Mouse (Mus musculus) neural tube, embryonic 14.5 days (tissue): ENCODE measurements around the gene Sptbn2. TPM values are rescaled to one million over a fixed set of nuclear protein-coding genes. Genes with fewer than 3 reads are reported as not detected.
"Not testable (repeated sequence)": the region's sequence is repeated elsewhere in the genome, so short reads cannot be mapped to it uniquely, and the experiment has no call there.

Source experiments
- ATAC-seq: fragments of 200-750 bp; cut with Nextera tagmentation; 2 replicates; pipeline ENCODE4 v1.8.0; 2017; ENCODE audit warnings: low read depth, mild to moderate bottlenecking, moderate TSS enrichment, moderate library complexity
- H3K27ac ChIP-seq: fragments of 300-500 bp; sonication (generic); 2 replicates; pipeline ENCODE4 v1.5.1; 2014; ENCODE audit warnings: low read depth, mild to moderate bottlenecking, control low read depth, low read length, moderate library complexity, mixed read lengths
- H3K27me3 ChIP-seq: fragments of 300-500 bp; sonication (generic); 2 replicates; pipeline ENCODE4 v1.6.1; 2014; ENCODE audit warnings: low read length; ENCODE audit not compliant: control insufficient read depth, insufficient read depth
- H3K36me3 ChIP-seq: fragments of 300-500 bp; sonication (generic); 2 replicates; pipeline ENCODE4 v1.6.1; 2014; ENCODE audit warnings: low read length, mixed read lengths; ENCODE audit not compliant: control insufficient read depth, insufficient read depth
- H3K4me1 ChIP-seq: fragments of 300-500 bp; sonication (generic); 2 replicates; pipeline ENCODE4 v1.6.1; 2014; ENCODE audit warnings: low read length; ENCODE audit not compliant: control insufficient read depth, insufficient read depth
- H3K4me2 ChIP-seq: fragments of 300-500 bp; sonication (generic); 2 replicates; pipeline ENCODE4 v1.6.1; 2014; ENCODE audit warnings: mild to moderate bottlenecking, low read depth, low read length, control low read depth
- H3K4me3 ChIP-seq: fragments of 300-500 bp; sonication (generic); 2 replicates; pipeline ENCODE4 v1.5.1; 2014; ENCODE audit warnings: low read depth, low read length, control low read depth, mixed read lengths
- H3K9ac ChIP-seq: fragments of 300-500 bp; sonication (generic); replicated peaks from 2 replicates; pipeline ENCODE4 v1.6.1; 2014; ENCODE audit warnings: low read depth, mild to moderate bottlenecking, control low read depth, low read length, mixed read lengths
- H3K9me3 ChIP-seq: fragments of 300-500 bp; sonication (generic); 2 replicates; pipeline ENCODE4 v1.6.1; 2016; ENCODE audit warnings: low read length; ENCODE audit not compliant: control insufficient read depth
- WGBS: fragments of 180-500 bp; shearing (Covaris S2); extraction: QIAGEN DNeasy Blood & Tissue Kit; methylation state at CpG from one replicate; pipeline ENCODE4 v1.1.7; 2014; 5-methylcytosine and 5-hydroxymethylcytosine counted together
- polyA plus RNA-seq: library from polyadenylated mRNA; unstranded; fragments of >200 nt; fragmentation: Nextera tagmentation; extraction: Ambion mirVana; gene quantifications from 2 replicates; pipeline ENCODE4 v1.2.1, GENCODE M21; 2014

Gene Sptbn2
- polyA plus RNA-seq, 1 experiment from 2014 or later, result 34.7 TPM

DNA sequence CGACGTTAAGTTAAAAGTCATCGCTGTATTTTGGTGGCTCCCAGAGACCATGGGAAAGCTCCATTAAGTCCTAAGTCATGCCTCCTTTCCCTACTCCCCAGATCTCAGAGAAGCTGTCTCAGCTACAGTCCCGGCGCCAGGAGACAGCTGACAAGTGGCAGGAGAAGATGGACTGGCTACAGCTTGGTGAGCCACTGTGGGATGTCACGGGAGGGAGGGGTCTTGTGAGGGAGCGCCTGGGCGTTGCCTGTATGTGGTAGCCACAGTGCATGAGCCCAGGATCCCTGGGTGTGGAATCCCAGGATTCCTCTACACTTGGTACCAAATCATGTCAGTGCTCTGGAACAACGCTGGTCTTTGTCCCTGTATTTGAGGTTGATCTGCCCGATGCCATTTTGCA, 37.5 kb downstream of the Sptbn2 start:
- H3K27ac ChIP-seq, result no peak overlapping the region
- ATAC-seq, result no peak
- H3K4me2 ChIP-seq, result no peak overlapping the region
- 88% methylated on average over 10 of the region's 10 CpGs for WGBS
- no peak overlapping the region for H3K4me3 ChIP-seq
- no peak overlapping the region for H3K9ac ChIP-seq
- no peaks in the 10 kb centered on the region for H3K27me3 ChIP-seq
- H3K9me3 ChIP-seq, result no peaks in the 10 kb centered on the region
- peaks cover 88% of the 10 kb centered on the region for H3K36me3 ChIP-seq
- no peaks in the 10 kb centered on the region for H3K4me1 ChIP-seq

DNA sequence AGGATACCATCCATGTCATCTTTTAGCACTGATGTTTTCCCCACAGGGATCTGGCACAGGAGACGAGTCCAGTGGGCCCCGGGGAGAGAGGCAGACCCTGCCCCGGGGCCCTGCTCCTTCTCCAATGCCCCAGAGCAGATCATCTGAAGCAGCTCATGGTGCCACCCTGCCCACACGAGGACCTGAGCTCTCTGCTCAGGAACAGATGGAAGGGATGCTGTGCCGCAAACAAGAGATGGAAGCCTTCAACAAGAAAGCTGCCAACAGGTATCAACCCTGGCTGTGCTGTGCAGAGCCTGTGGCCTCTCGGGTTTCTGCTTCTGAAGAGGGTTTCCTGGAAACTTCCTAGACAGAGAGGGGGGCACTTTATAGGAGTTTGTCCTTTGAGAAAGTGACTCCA, 39.0 kb downstream of the Sptbn2 start:
- WGBS, result 82% methylated on average over 6 of the region's 6 CpGs
- H3K4me3 ChIP-seq, result no peak overlapping the region
- no peak overlapping the region for H3K27ac ChIP-seq
- H3K9me3 ChIP-seq, result no peaks in the 10 kb centered on the region
- peaks cover 76% of the 10 kb centered on the region for H3K36me3 ChIP-seq
- no peak for ATAC-seq
- no peaks in the 10 kb centered on the region for H3K27me3 ChIP-seq
- no peak overlapping the region for H3K4me2 ChIP-seq
- H3K4me1 ChIP-seq, result no peaks in the 10 kb centered on the region
- H3K9ac ChIP-seq, result no peak overlapping the region

DNA sequence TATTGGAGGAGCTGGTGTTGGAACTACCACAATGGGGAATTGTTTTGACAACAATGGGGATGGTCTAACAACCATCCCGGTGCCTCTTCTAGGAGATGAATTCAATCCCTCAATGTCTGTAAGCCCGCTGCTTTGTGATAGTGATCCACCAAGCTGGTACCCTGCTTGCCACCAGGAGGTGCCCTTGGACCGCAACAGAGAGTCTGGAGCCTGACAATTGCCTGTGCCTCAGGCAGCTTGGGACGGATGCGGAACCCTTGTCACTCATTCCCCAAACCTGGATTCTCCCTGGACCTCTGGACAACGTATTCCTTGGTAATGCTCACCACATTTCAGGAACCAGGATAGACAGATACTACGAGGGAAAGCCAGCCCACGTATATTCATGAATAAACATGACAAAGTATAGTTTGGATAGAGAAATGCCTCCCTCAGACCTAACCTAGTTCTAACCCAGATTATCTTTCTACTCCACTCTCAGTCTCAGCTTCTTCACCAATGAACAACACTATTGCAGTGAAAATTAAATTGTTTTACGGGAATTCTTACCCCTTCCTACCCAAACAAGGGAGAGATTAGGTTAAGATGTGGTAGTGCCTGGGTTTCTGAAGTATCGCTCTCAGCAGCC, 44.7 kb downstream of the Sptbn2 start:
- peaks cover 22% of the 10 kb centered on the region for H3K36me3 ChIP-seq
- H3K4me3 ChIP-seq, result peak overlapping the region; percentile 75
- peak; percentile 81 for ATAC-seq
- H3K4me1 ChIP-seq, result peaks cover 24% of the 10 kb centered on the region
- H3K27ac ChIP-seq, result peak overlapping the region; percentile 97
- H3K27me3 ChIP-seq, result no peaks in the 10 kb centered on the region
- WGBS, result under 1% methylated on average over 10 of the region's 10 CpGs
- no peaks in the 10 kb centered on the region for H3K9me3 ChIP-seq
- H3K4me2 ChIP-seq, result peak overlapping the region; percentile 76
- H3K9ac ChIP-seq, result peak overlapping the region; percentile 64

DNA sequence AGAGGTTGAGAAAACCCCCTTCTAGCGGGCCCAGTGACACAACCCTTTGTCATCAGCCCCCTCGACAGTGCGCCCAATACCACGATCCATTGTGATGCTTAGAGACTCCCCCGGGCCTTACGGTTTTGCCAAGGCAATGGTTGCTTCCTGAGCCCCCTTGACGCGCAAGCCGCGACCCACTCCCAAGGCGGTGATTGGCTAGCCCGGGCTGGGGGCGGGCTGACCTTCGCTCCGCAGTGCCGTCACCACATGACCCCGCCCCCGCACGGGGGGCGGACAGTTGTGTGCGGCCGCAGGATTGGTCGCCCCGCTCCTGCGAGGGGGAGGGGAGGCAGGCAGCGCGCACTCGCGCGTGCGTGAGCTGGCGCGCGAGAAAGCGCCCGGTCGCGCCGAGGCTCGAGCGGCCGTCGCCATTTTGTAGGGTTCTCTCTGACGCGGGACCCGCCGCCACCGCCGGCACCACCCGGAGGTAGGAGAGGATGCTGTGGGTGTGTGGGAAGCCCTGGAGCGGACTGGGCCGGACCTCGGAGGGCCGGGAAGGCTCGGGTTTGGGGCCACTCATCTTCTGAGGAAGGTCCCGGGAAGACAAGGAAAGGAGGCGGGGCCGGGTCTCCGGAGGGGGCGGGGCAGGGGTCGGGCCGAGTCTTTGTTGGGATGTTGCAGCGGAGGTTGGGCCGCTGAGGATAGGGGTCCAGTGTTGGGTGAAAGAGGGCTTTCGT, 45.4 kb downstream of the Sptbn2 start, which contains the start of gene Rbm4b:
Rbm4b (plus strand) TSS at position 305 of the 719 bp plus-strand sequence.
- H3K4me3 ChIP-seq, result peak within 1 kb of the TSS; percentile 75
- no peaks in the 10 kb centered on the region for H3K9me3 ChIP-seq
- 1% methylated on average over 62 of the region's 65 CpGs for WGBS

DNA sequence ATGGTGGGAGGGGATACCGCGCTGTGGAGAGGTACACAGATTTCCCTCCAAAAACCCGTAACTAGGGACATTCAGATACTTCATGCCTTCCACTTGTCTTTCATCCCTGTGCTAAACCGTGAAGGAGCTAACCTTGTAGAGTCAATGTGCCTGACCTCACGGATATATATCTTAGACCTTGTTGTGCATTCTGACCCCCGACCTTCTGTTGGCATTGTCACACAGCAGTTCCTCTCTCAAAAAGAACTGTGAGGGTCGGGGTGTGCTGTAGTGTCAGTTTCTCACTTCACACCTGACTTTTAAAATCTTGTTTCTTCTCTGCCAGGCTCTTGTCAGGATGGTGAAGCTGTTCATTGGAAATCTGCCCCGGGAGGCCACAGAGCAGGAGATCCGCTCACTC, 46.0 kb downstream of the Sptbn2 start:
- ATAC-seq, result no peak
- Histone ChIP-seq H3K27ac (peak overlapping the region; percentile 97), H3K9me3 (no peaks in the 10 kb centered on the region), H3K36me3 (peaks cover 23% of the 10 kb centered on the region), H3K9ac (peak overlapping the region; percentile 86), H3K4me1 (peaks cover 29% of the 10 kb centered on the region), H3K4me2 (peak overlapping the region; percentile 69), H3K27me3 (no peaks in the 10 kb centered on the region), H3K4me3 (peak overlapping the region; percentile 75)
- WGBS, result 1% methylated on average over 9 of the region's 9 CpGs

More for the DNA sequence above, 45.4 kb downstream of the Sptbn2 start, which contains the start of gene Rbm4b:
- Histone ChIP-seq H3K4me1 (peaks cover 29% of the 10 kb centered on the region), H3K27me3 (no peaks in the 10 kb centered on the region), H3K4me2 (peak within 1 kb of the TSS; percentile 76), H3K9ac (peak within 1 kb of the TSS; percentile 86), H3K36me3 (peaks cover 23% of the 10 kb centered on the region), H3K27ac (peak within 1 kb of the TSS; percentile 97)
- ATAC-seq, result peak; percentile 94

DNA sequence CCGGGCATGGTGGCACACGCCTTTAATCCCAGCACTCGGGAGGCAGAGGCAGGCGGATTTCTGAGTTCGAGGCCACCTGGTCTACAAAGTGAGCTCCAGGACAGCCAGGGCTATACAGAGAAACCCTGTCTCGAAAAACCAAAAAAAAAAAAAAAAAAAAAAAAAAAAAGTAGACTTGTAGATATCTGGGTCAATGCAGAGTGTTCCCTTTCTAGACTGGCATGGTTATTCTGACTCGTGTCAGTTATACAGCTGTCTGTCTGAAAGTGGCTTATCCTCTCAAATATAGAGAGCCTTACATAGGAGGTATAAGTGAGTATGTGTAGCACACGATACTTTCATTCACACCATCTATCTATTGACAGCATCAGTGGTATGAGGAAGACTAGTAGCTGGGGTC, 49.6 kb downstream of the Sptbn2 start:
- peaks cover 40% of the 10 kb centered on the region for H3K4me1 ChIP-seq
- not testable (repeated sequence) for H3K4me2 ChIP-seq

DNA sequence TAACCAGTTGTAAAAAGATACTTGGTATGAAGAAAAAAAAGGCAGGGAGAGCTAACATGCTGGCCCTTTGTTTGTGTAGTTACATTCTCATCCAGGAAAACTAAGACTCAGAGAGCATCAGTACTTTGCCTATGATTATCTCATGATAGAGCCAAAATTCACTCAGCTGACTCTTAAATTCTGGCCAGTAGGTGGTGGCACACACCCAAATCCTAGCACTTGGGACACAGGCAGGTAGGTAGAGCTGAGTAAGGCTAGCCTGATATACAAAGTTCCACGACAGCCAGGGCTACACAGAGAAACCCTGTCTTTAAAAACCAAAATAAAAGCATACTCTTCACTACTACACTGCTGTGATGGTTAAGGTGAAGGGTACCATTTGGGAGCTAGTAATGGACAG, 51.9 kb downstream of the Sptbn2 start:
- Histone ChIP-seq H3K4me3 (no peak overlapping the region), H3K9me3 (no peaks in the 10 kb centered on the region), H3K36me3 (peaks cover 44% of the 10 kb centered on the region), H3K27me3 (no peaks in the 10 kb centered on the region), H3K27ac (no peak overlapping the region), H3K4me2 (no peak overlapping the region), H3K4me1 (peaks cover 35% of the 10 kb centered on the region), H3K9ac (no peak overlapping the region)
- 64% methylated on average over 1 of the region's 1 CpGs for WGBS
- no peak for ATAC-seq

More for the DNA sequence above, 49.6 kb downstream of the Sptbn2 start:
- not testable (repeated sequence) for H3K4me3 ChIP-seq, H3K27ac ChIP-seq, H3K9me3 ChIP-seq, ATAC-seq, H3K27me3 ChIP-seq, H3K9ac ChIP-seq
- 95% methylated on average over 8 of the region's 8 CpGs for WGBS
- H3K36me3 ChIP-seq, result peaks cover 38% of the 10 kb centered on the region

DNA sequence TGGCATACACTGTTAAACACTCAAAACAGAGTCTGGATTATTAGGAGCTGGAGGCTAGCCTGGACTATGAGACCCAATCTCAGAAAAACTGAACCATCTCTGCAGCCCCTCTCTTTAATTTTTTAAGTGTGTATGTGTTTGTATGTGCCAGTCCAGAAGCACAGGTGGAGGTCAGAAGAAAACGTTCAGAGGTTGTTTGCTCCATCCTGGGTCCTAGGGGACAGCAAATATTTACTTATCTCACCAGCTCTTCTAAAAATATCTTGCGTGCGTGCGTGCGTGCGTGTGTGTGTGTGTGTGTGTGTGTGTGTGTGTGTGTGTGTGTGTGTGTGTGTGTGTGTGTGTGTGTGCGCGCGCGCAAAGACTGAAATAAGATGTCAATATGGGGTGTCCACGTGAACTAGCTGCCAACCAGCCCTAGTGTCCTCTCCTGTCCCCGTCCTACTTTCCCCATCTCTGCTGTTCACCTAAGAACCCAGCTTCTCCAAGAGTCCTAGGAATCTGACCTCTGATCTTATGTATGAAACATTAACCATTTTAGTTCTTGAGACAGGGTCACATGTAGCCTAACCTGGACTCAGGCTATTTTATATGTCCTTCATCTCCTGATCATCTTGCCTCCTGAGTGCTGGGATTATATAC, 56.7 kb downstream of the Sptbn2 start:
- Histone ChIP-seq H3K4me1 (peaks cover 8% of the 10 kb centered on the region), H3K9ac (no peak overlapping the region), H3K27me3 (no peaks in the 10 kb centered on the region), H3K9me3 (no peaks in the 10 kb centered on the region), H3K36me3 (peaks cover 37% of the 10 kb centered on the region), H3K27ac (no peak overlapping the region), H3K4me2 (no peak overlapping the region), H3K4me3 (no peak overlapping the region)
- WGBS, result 86% methylated on average over 12 of the region's 12 CpGs
- no peak for ATAC-seq

DNA sequence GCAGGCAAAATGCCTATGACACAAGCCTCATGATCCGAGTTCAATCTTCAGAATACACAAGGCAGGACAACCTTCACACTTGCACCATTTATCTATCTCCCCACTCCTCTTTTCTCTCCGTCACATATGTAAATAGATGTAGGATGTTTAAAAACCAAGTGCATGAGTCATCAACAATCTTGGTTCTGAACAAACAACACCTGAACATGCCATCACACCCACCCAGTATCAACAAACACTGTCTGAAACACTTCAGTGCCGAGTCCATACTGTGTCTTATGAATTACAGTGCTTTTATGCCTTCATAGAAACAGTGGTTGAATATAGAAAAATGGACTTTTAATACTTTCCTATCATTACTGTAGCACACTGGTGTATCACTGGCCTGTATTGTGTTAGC, 61.8 kb downstream of the Sptbn2 start:
- H3K4me1 ChIP-seq, result no peaks in the 10 kb centered on the region
- 88% methylated on average over 3 of the region's 3 CpGs for WGBS
- H3K9ac ChIP-seq, result no peak overlapping the region
- H3K9me3 ChIP-seq, result no peaks in the 10 kb centered on the region
- no peak overlapping the region for H3K27ac ChIP-seq
- no peak overlapping the region for H3K4me3 ChIP-seq
- no peaks in the 10 kb centered on the region for H3K27me3 ChIP-seq
- peaks cover 27% of the 10 kb centered on the region for H3K36me3 ChIP-seq
- ATAC-seq, result no peak
- no peak overlapping the region for H3K4me2 ChIP-seq
